Mouse (Mus musculus) limb, embryonic 14.5 days (tissue): Measurements from ENCODE around the gene Insyn1. TPM values are rescaled to one million over a fixed set of nuclear protein-coding genes. Genes with fewer than 3 reads are reported as not detected.

ENCODE experiments used
- ATAC-seq: fragments of 200-750 bp; cut with Nextera tagmentation; 2 replicates; pipeline ENCODE4 v1.8.0; 2017; ENCODE audit warnings: low read depth, moderate number of reproducible peaks, moderate TSS enrichment; ENCODE audit not compliant: low FRiP score
- DNase-seq: peaks from one replicate; pipeline ENCODE4 v3.0.0-alpha.2; 2015; ENCODE audit warnings: low spot score
- H3K27ac ChIP-seq: fragments of 300-500 bp; sonication (generic); replicated peaks from 2 replicates; pipeline ENCODE4 v1.5.1; 2014; ENCODE audit warnings: low read depth, mild to moderate bottlenecking, low read length, moderate library complexity, mixed read lengths
- H3K27me3 ChIP-seq: fragments of 300-500 bp; sonication (generic); 2 replicates; pipeline ENCODE4 v1.6.1; 2014; ENCODE audit warnings: low read length, mixed read lengths; ENCODE audit not compliant: control insufficient read depth, insufficient read depth
- H3K36me3 ChIP-seq: fragments of 300-500 bp; sonication (generic); 2 replicates; pipeline ENCODE4 v1.6.1; 2014; ENCODE audit warnings: mild to moderate bottlenecking, low read length, moderate library complexity, mixed read lengths; ENCODE audit not compliant: control insufficient read depth, insufficient read depth
- H3K4me1 ChIP-seq: fragments of 300-500 bp; sonication (generic); 2 replicates; pipeline ENCODE4 v1.6.1; 2014; ENCODE audit warnings: antibody characterized with exemption, low read length, mixed read lengths; ENCODE audit not compliant: control insufficient read depth, insufficient read depth
- H3K4me2 ChIP-seq: fragments of 300-500 bp; sonication (generic); replicated peaks from 2 replicates; pipeline ENCODE4 v1.6.1; 2014; ENCODE audit warnings: low read depth, mild to moderate bottlenecking, low read length, moderate library complexity; ENCODE audit not compliant: severe bottlenecking
- H3K4me3 ChIP-seq: fragments of 300-500 bp; sonication (generic); replicated peaks from 2 replicates; pipeline ENCODE4 v1.5.1; 2014; ENCODE audit warnings: low read length
- H3K9ac ChIP-seq: fragments of 300-500 bp; sonication (generic); 2 replicates; pipeline ENCODE4 v1.6.1; 2014; ENCODE audit warnings: mild to moderate bottlenecking, low read depth, low read length, moderate library complexity; ENCODE audit not compliant: severe bottlenecking
- H3K9me3 ChIP-seq: fragments of 300-500 bp; sonication (generic); 2 replicates; pipeline ENCODE4 v1.6.1; 2016; ENCODE audit warnings: low read length; ENCODE audit not compliant: control insufficient read depth
- POLR2A ChIP-seq: fragments of 200-500 bp; IDR thresholded peaks from 2 replicates; pipeline ENCODE4 v1.8.0; 2012; ENCODE audit warnings: inconsistent platforms, mild to moderate bottlenecking, moderate library complexity, borderline replicate concordance; ENCODE audit not compliant: insufficient read depth, insufficient read length; ENCODE audit errors: extremely low read depth
- WGBS: fragments of 180-500 bp; shearing (Covaris S2); extraction: QIAGEN DNeasy Blood & Tissue Kit; methylation state at CpG from one replicate; pipeline ENCODE4 v1.1.7; 2014; 5-methylcytosine and 5-hydroxymethylcytosine counted together
- polyA plus RNA-seq, 2 experiments: library from polyadenylated mRNA; depleted of rRNA in 1 of 2; stranded (reverse) in 1 of 2; unstranded in 1 of 2; fragments of >200 nt; fragmentation: Nextera tagmentation in 1 of 2; extraction: Ambion mirVana in 1 of 2; gene quantifications; 2 replicates each; pipeline versions ENCODE4 v1.2.1 to v1.2.3; 2012 to 2014

Gene Insyn1
- polyA plus RNA-seq, 2 experiments: 6.5 to 23.9 TPM

DNA sequence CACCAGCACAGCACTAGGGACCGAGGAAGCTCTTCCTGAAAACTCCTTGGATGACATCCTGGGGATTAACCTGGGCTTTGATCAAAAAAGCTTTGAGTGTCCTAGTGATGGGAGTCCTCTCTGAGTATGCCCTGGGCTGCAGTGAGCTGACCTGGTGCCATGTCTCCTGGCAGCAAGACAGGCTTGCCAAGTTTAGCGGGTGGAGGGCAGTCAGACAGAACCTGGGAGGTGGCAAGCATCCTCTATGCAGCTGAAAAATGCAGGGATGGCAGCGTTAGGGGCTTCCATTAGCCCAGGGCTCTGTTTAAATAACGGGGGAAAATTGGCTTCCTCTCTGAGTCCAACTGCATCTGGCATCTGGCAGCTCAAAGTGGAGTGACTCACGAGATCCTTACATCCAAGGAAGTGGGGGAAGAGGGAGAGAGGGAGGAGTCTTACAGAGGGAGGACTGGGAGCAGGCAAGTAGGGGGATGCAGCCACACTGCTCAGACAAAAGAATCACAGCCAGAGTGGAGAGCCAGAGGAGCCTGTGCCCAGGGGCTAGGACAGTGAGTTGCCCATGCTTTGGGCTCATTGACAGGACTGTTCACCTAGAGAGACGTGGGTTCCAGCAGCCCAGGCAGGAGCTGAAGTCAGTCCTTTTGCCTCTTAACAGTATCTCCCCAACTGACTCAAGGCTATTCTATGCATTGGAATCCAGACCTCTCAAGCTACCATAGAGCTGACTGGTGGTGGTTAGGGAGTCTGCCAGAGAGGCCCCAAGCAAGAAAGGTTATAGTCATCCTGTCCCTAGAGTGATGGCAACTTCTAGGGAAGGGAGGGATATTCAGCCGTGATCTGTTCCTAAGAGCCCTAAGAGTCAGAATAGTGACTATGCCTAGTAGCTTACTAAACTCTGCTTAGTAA, 46.0 kb upstream of the Insyn1 start:
- Histone ChIP-seq H3K4me3 (no peak overlapping the region), H3K4me2 (no peak overlapping the region)
- ATAC-seq: peak; percentile 55; the same call in 1 of the 2 replicates

DNA sequence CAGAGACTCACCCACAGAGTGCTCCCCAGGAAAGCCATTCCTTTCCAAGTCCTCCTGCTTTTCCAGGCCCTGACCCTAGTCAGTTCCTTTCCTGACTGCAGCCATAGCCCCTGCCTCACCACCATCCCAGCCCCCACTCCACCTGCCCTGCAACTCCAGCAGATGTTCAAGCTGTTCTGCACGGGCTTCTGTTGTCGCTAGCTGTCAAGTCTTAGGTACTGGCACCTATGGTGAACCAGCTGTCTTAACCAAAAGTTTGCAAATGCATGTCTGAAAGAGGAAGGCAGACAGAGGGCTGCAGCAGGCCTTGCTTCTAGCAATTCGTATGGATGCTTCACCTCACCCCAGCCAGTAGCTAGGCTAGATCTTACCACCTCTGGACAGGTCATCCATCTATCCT, 45.3 kb upstream of the Insyn1 start:
- H3K4me3 ChIP-seq: no peak overlapping the region
- H3K27ac ChIP-seq: no peak overlapping the region
- no peak overlapping the region for H3K4me2 ChIP-seq
- no peaks in the 10 kb centered on the region for H3K9me3 ChIP-seq
- 72% methylated on average over 3 of the region's 3 CpGs for WGBS
- ATAC-seq (no peak), DNase-seq (no peak)
- H3K4me1 ChIP-seq: peaks cover 16% of the 10 kb centered on the region
- TF ChIP-seq POLR2A: no peak
- H3K36me3 ChIP-seq: no peaks in the 10 kb centered on the region
- no peaks in the 10 kb centered on the region for H3K27me3 ChIP-seq
- H3K9ac ChIP-seq: no peak overlapping the region

More for the DNA sequence above, 46.0 kb upstream of the Insyn1 start:
- no peak overlapping the region for H3K9ac ChIP-seq
- peak; percentile 57 for DNase-seq
- H3K36me3 ChIP-seq: no peaks in the 10 kb centered on the region
- 34% methylated on average over 7 of the region's 7 CpGs for WGBS
- TF ChIP-seq POLR2A: no peak
- peaks cover 16% of the 10 kb centered on the region for H3K4me1 ChIP-seq
- H3K27ac ChIP-seq: peak overlapping the region; percentile 10; the same call in 1 of the 2 replicates
- H3K27me3 ChIP-seq: no peaks in the 10 kb centered on the region
- no peaks in the 10 kb centered on the region for H3K9me3 ChIP-seq

DNA sequence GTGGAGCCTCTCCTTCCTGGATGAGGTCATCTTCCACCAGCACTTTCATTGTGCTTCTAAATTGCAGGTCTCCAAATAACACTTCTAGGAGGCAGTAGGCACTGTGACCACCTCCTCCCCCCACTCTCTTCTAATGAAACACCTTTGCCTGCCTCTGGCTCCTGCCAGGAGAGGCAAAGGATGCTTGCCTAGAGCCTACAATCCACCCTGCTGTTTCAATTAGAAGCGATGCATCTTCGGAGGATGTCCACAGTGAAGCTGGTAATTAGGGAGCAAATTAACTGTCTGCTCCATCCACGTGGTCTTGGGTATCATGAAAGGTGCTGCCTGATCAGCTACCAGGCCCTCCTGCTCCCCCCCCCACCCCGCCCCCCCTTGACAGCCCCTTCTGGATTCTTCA, 41.6 kb upstream of the Insyn1 start:
- Histone ChIP-seq H3K27me3 (no peaks in the 10 kb centered on the region), H3K36me3 (no peaks in the 10 kb centered on the region), H3K9me3 (no peaks in the 10 kb centered on the region), H3K4me2 (no peak overlapping the region), H3K4me1 (peaks cover 8% of the 10 kb centered on the region), H3K4me3 (no peak overlapping the region), H3K27ac (no peak overlapping the region), H3K9ac (no peak overlapping the region)
- DNase-seq (no peak), ATAC-seq (no peak)
- TF ChIP-seq POLR2A: no peak
- 18% methylated on average over 4 of the region's 4 CpGs for WGBS

DNA sequence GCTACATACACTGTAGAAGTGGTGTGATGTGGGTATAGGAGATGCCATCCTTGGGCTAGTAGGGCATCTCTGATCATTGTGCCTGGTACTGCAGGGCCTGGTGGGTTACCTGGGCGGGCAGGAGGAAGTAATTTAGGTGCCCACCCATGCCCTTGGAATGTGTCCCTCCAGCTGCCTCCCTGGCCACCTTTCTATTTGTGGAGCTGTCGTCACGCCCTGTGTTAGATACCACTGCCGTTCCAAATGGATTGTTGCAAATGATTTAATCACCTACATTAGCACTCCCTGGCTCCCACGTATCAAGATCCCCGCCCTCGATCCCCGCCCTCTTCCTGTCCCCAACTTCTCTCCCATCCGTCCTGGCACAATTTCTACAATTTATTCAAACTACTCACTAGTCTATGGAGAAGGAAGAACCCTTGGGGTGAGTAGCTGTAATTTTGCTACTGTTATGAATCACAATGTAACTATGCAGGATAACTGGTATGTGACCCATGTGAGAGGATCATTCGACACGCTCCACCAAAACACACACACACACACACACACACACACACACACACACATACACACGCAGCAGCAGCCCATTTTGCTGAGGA, 40.3 kb upstream of the Insyn1 start:
- no peaks in the 10 kb centered on the region for H3K27me3 ChIP-seq
- WGBS: 72% methylated on average over 12 of the region's 12 CpGs
- no peak overlapping the region for H3K9ac ChIP-seq
- H3K4me2 ChIP-seq: no peak overlapping the region
- DNase-seq (no peak), ATAC-seq (no peak)
- no peaks in the 10 kb centered on the region for H3K4me1 ChIP-seq
- H3K36me3 ChIP-seq: no peaks in the 10 kb centered on the region
- H3K9me3 ChIP-seq: no peaks in the 10 kb centered on the region
- no peak overlapping the region for H3K4me3 ChIP-seq
- TF ChIP-seq POLR2A: no peak
- no peak overlapping the region for H3K27ac ChIP-seq

DNA sequence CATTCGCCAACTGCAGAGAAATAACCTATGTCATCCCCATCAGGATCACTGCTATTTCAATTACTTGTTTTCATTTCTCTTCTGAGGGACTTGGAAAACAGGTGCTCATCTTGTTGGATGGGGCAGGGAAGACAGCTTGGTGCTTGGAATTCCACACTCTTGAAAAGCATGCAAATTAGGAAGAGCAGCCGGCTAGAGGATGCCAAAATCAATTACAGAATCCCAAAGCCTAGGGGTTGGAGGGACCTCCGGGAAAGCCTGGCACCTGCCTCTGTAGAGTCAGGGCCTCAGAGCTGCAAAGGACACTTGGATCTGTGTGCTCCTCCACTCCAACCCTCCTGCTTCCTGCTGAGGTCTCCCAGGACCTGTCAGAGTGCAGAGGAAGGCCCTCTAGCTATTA, 38.9 kb upstream of the Insyn1 start:
- Histone ChIP-seq H3K36me3 (no peaks in the 10 kb centered on the region), H3K27me3 (no peaks in the 10 kb centered on the region), H3K4me3 (no peak overlapping the region), H3K4me2 (no peak overlapping the region), H3K9me3 (no peaks in the 10 kb centered on the region), H3K9ac (no peak overlapping the region), H3K4me1 (no peaks in the 10 kb centered on the region), H3K27ac (no peak overlapping the region)
- TF ChIP-seq POLR2A: no peak
- 29% methylated on average over 3 of the region's 3 CpGs for WGBS
- ATAC-seq (no peak), DNase-seq (no peak)
